Mouse (Mus musculus): ENCODE results near the gene Gm3952.

DNA sequence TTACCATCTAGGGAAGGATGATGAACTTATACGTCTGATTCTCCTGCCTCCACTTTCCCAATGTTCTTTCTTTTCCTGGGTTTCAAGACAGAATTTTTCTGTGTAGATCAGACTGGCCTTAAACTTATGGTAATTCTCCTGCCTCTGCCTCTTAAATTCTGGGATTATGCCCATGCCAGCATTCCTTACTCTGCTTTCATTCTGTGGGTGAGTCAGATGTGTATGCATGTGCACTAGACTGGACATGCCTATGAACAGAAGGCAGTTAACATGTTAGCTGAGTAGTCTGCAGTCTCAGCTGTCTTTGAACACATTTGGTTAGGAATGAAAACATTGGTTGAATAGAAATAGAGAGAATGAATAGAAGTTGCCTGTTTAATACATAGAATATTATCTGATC is 94.1 kb downstream of the Gm3952 start:
- TF ChIP-seq CTCF (IDR thresholded peaks at IDR 0.05; ENCODE audit: extremely low read depth, insufficient read depth, low read length) (no peak), POLR2A (IDR thresholded peaks at IDR 0.05; ENCODE audit: extremely low read depth, insufficient read depth, low read length) (no peak)
